Mouse (Mus musculus) left cerebral cortex, adult 2 months (tissue): ENCODE measurements around the gene Gjd3. TPM values are rescaled to one million over a fixed set of nuclear protein-coding genes. Genes with fewer than 3 reads are reported as not detected.
"Not testable (repeated sequence)": the region's sequence is repeated elsewhere in the genome, so short reads cannot be mapped to it uniquely, and the experiment has no call there.

ENCODE experiments used
- DNase-seq, 2 experiments: peaks; one replicate each; pipeline ENCODE4 v3.0.0; 2021 to 2022; ENCODE audit warnings: low spot score in 2 of 2, mixed read lengths in 1 of 2; ENCODE audit errors: extremely low spot score in 1 of 2
- H3K27ac ChIP-seq: fragments of 200-600 bp; 2 replicates; pipeline ENCODE4 v1.8.1; 2022
- H3K4me3 ChIP-seq: fragments of 200-600 bp; 2 replicates; pipeline ENCODE4 v1.8.1; 2022
- CTCF ChIP-seq: fragments of 200-600 bp; IDR thresholded peaks from 2 replicates; pipeline ENCODE4 v1.8.1; 2022; ENCODE audit warnings: antibody characterized with exemption, mild to moderate bottlenecking, moderate library complexity
- intact Hi-C: fragments of 180-260 bp; cut with DNase I; formaldehyde crosslinking; loops from one replicate; pipeline ENCODE4 v1.15.1; 2025
- total RNA-seq, 2 experiments: library from RNA; stranded (reverse); gene quantifications; 2 replicates each; pipeline ENCODE4 v1.2.3; 2021

The Gjd3 gene
- total RNA-seq, 2 experiments from 2014 or later, result 1.4 to 3.2 TPM

- no peak for DNase-seq
- H3K4me3 ChIP-seq, result peak overlapping the region; percentile 21
- intact Hi-C loops, result no loop called here
- H3K27ac ChIP-seq, result peak overlapping the region; percentile 56
- TF ChIP-seq CTCF, result no peak
Measured at GRCm38 (mm10) chr11:98936170-98936569, 46.6 kb downstream of the Gjd3 start.

GRCm38 (mm10) chr11:98935123-98935522 is 47.7 kb downstream of the Gjd3 start:
- intact Hi-C loops, result no loop called here
- no peak for DNase-seq
- Histone ChIP-seq H3K27ac (no peak overlapping the region), H3K4me3 (no peak overlapping the region)
- TF ChIP-seq CTCF, result no peak

GRCm38 (mm10) chr11:98934367-98934766 is 48.4 kb downstream of the Gjd3 start:
- Histone ChIP-seq H3K27ac (no peak overlapping the region), H3K4me3 (no peak overlapping the region)
- intact Hi-C loops, result no loop called here
- no peak for TF ChIP-seq CTCF
- no peak for DNase-seq

- DNase-seq, intact Hi-C loops, H3K27ac ChIP-seq, H3K4me3 ChIP-seq: not testable (repeated sequence)
Measured at GRCm38 (mm10) chr11:98933847-98934246, 49.0 kb downstream of the Gjd3 start.

- Histone ChIP-seq H3K4me3 (no peak overlapping the region), H3K27ac (no peak overlapping the region)
- peak; percentile 66 to 79 for DNase-seq
- peak; percentile 55 for TF ChIP-seq CTCF
- intact Hi-C loops, result no loop called here
Measured at GRCm38 (mm10) chr11:98933151-98933550, 49.7 kb downstream of the Gjd3 start.

GRCm38 (mm10) chr11:98932293-98933091 is 50.3 kb downstream of the Gjd3 start:
- Histone ChIP-seq H3K27ac (no peak overlapping the region), H3K4me3 (no peak overlapping the region)
- intact Hi-C loops, result no loop called here
- DNase-seq, result no peak
- no peak for TF ChIP-seq CTCF

Other genes starting within 250 kb of the Gjd3 start
- gene Thra, start 242.4 kb downstream of the Gjd3 start, total RNA-seq, result 100 to 1,000 TPM; 730 to 768 TPM
- gene Nr1d1, start 207.7 kb downstream of the Gjd3 start, total RNA-seq, result 100 to 1,000 TPM in 1 of 2 experiments, 10 to 100 TPM in 1; 91.9 to 153 TPM
- gene Msl1, start 187.5 kb downstream of the Gjd3 start, total RNA-seq, result 100 to 1,000 TPM; 178 to 192 TPM
- gene Casc3, start 178.1 kb downstream of the Gjd3 start, total RNA-seq, result 10 to 100 TPM; 53.0 to 57.6 TPM
- 100 to 1,000 TPM; 144 to 153 TPM for gene Rapgefl1, start 146.2 kb downstream of the Gjd3 start, total RNA-seq
- 10 to 100 TPM; 72.7 to 73.9 TPM for gene Wipf2, start 119.4 kb downstream of the Gjd3 start, total RNA-seq
- under 1 TPM; 0.35 to 0.36 TPM for gene Cdc6, start 75.2 kb downstream of the Gjd3 start, total RNA-seq
- 10 to 100 TPM; 14.0 to 18.7 TPM for gene Rara, start 55.2 kb downstream of the Gjd3 start, total RNA-seq
- 1 to 10 TPM in 1 of 2 experiments, under 1 TPM in 1; 0.66 to 1.0 TPM for gene Top2a, start 41.2 kb upstream of the Gjd3 start, total RNA-seq
- gene Igfbp4, start 58.2 kb upstream of the Gjd3 start, total RNA-seq, result 10 to 100 TPM; 82.8 to 88.7 TPM
- gene Tns4, start 106.3 kb upstream of the Gjd3 start, total RNA-seq, result 1 to 10 TPM in 1 of 2 experiments, under 1 TPM in 1; 0.19 to 1.1 TPM
- gene Ccr7, start 172.1 kb upstream of the Gjd3 start, total RNA-seq, result not detected
- 10 to 100 TPM; 60.1 to 61.1 TPM for gene Smarce1, start 248.0 kb upstream of the Gjd3 start, total RNA-seq